Mouse (Mus musculus) hindbrain, embryonic 15.5 days (tissue): ENCODE measurements at regions not wholly inside any gene's neighbourhood (a gene's known extent, or its start where the extent isn't known, plus 50 kb on each side); places are given as distances from the start of the nearest gene placed in this dataset.
A peak's percentile ranks its signal among the peaks of the same experiment; 100 is the strongest.
"Not testable (repeated sequence)": the region's sequence is repeated elsewhere in the genome, so short reads cannot be mapped to it uniquely, and the experiment has no call there.

Source experiments
- ATAC-seq: fragments of 200-750 bp; cut with Nextera tagmentation; 2 replicates; pipeline ENCODE4 v1.8.0; 2017; ENCODE audit warnings: low read depth, moderate number of reproducible peaks, moderate TSS enrichment; ENCODE audit not compliant: low FRiP score
- H3K27ac ChIP-seq: fragments of 300-500 bp; sonication (generic); replicated peaks from 2 replicates; pipeline ENCODE4 v1.5.1; 2015; ENCODE audit warnings: mild to moderate bottlenecking, inconsistent platforms
- H3K27me3 ChIP-seq: fragments of 300-500 bp; sonication (generic); 2 replicates; pipeline ENCODE4 v1.6.1; 2015; ENCODE audit warnings: control low read depth, inconsistent platforms
- H3K36me3 ChIP-seq: fragments of 300-500 bp; sonication (generic); 2 replicates; pipeline ENCODE4 v1.6.1; 2015; ENCODE audit warnings: control low read depth, inconsistent platforms
- H3K4me1 ChIP-seq: fragments of 300-500 bp; sonication (generic); replicated peaks from 2 replicates; pipeline ENCODE4 v1.6.1; 2015; ENCODE audit warnings: control low read depth, inconsistent platforms
- H3K4me2 ChIP-seq: fragments of 300-500 bp; sonication (generic); 2 replicates; pipeline ENCODE4 v1.6.1; 2015; ENCODE audit warnings: moderate library complexity, mild to moderate bottlenecking, inconsistent platforms
- H3K4me3 ChIP-seq: fragments of 300-500 bp; sonication (generic); 2 replicates; pipeline ENCODE4 v1.5.1; 2015; ENCODE audit warnings: mild to moderate bottlenecking, inconsistent platforms
- H3K9ac ChIP-seq: fragments of 300-500 bp; sonication (generic); 2 replicates; pipeline ENCODE4 v1.6.1; 2015; ENCODE audit warnings: inconsistent platforms
- H3K9me3 ChIP-seq: fragments of 300-500 bp; sonication (generic); 2 replicates; pipeline ENCODE4 v1.6.1; 2016; ENCODE audit warnings: control low read depth, inconsistent platforms
- WGBS: fragments of 180-500 bp; shearing (Covaris S2); methylation state at CpG from one replicate; pipeline ENCODE4 v1.1.7; 2015; 5-methylcytosine and 5-hydroxymethylcytosine counted together

GRCm38 (mm10) chr7:64022711-64023468, 84.2 kb upstream of the Klf13 start:
- Histone ChIP-seq H3K9me3 (no peaks in the 10 kb centered on the region), H3K4me1 (peaks cover 8% of the 10 kb centered on the region), H3K4me3 (no peak overlapping the region), H3K4me2 (no peak overlapping the region), H3K27ac (no peak overlapping the region), H3K36me3 (no peaks in the 10 kb centered on the region), H3K9ac (no peak overlapping the region), H3K27me3 (no peaks in the 10 kb centered on the region)
- 76% methylated on average over 7 of the region's 7 CpGs for WGBS
- ATAC-seq, result no peak

- H3K27ac ChIP-seq, result peak overlapping the region; percentile 53; the same call in 1 of the 2 replicates
- H3K9me3 ChIP-seq, result no peaks in the 10 kb centered on the region
Observed at GRCm38 (mm10) chr7:64021241-64022108, 82.8 kb upstream of the Klf13 start.

GRCm38 (mm10) chr7:64018107-64018506, 79.4 kb upstream of the Klf13 start:
- Histone ChIP-seq H3K9ac (no peak overlapping the region), H3K27me3 (no peaks in the 10 kb centered on the region), H3K4me3 (no peak overlapping the region), H3K4me1 (peaks cover 8% of the 10 kb centered on the region), H3K4me2 (no peak overlapping the region), H3K36me3 (no peaks in the 10 kb centered on the region), H3K9me3 (no peaks in the 10 kb centered on the region), H3K27ac (no peak overlapping the region)
- ATAC-seq, result no peak
- WGBS, result 61% methylated on average over 3 of the region's 3 CpGs

More at GRCm38 (mm10) chr7:64021241-64022108, 82.8 kb upstream of the Klf13 start:
- H3K27me3 ChIP-seq, result no peaks in the 10 kb centered on the region
- H3K9ac ChIP-seq, result no peak overlapping the region
- no peak overlapping the region for H3K4me3 ChIP-seq
- H3K4me2 ChIP-seq, result no peak overlapping the region
- H3K36me3 ChIP-seq, result no peaks in the 10 kb centered on the region
- peak; percentile 65; the same call in 1 of the 2 replicates for ATAC-seq
- WGBS, result 60% methylated on average over 9 of the region's 9 CpGs
- H3K4me1 ChIP-seq, result peaks cover 8% of the 10 kb centered on the region

- Histone ChIP-seq H3K9ac (no peak overlapping the region), H3K4me2 (no peak overlapping the region), H3K27ac (no peak overlapping the region), H3K27me3 (no peaks in the 10 kb centered on the region), H3K9me3 (no peaks in the 10 kb centered on the region), H3K4me1 (peaks cover 7% of the 10 kb centered on the region), H3K4me3 (no peak overlapping the region), H3K36me3 (no peaks in the 10 kb centered on the region)
- ATAC-seq, result no peak
- 83% methylated on average over 3 of the region's 3 CpGs for WGBS
Observed at GRCm38 (mm10) chr7:64016874-64017273, 78.2 kb upstream of the Klf13 start.

GRCm38 (mm10) chr7:64015136-64015535, 76.4 kb upstream of the Klf13 start:
- not testable (repeated sequence) for H3K9ac ChIP-seq, H3K4me2 ChIP-seq, H3K9me3 ChIP-seq, H3K27me3 ChIP-seq, H3K4me3 ChIP-seq, ATAC-seq, H3K4me1 ChIP-seq, H3K27ac ChIP-seq, H3K36me3 ChIP-seq
- WGBS, result 93% methylated on average over 2 of the region's 2 CpGs

- Histone ChIP-seq H3K27me3 (no peaks in the 10 kb centered on the region), H3K36me3 (no peaks in the 10 kb centered on the region), H3K4me1 (no peaks in the 10 kb centered on the region), H3K4me2 (no peak overlapping the region), H3K4me3 (no peak overlapping the region), H3K27ac (no peak overlapping the region), H3K9ac (no peak overlapping the region), H3K9me3 (no peaks in the 10 kb centered on the region)
- no peak for ATAC-seq
- 82% methylated on average over 7 of the region's 7 CpGs for WGBS
Observed at GRCm38 (mm10) chr7:64014227-64014626, 75.5 kb upstream of the Klf13 start.

- Histone ChIP-seq H3K4me1 (no peaks in the 10 kb centered on the region), H3K4me2 (no peak overlapping the region), H3K9me3 (no peaks in the 10 kb centered on the region), H3K4me3 (no peak overlapping the region), H3K27me3 (no peaks in the 10 kb centered on the region), H3K27ac (no peak overlapping the region), H3K36me3 (no peaks in the 10 kb centered on the region), H3K9ac (no peak overlapping the region)
- no peak for ATAC-seq
- WGBS, result 88% methylated on average over 5 of the region's 5 CpGs
Observed at GRCm38 (mm10) chr7:64013023-64013547, 74.4 kb upstream of the Klf13 start.

- WGBS, result 86% methylated on average over 8 of the region's 8 CpGs
- Histone ChIP-seq H3K4me1 (no peaks in the 10 kb centered on the region), H3K4me3 (no peak overlapping the region), H3K36me3 (no peaks in the 10 kb centered on the region), H3K27ac (no peak overlapping the region), H3K27me3 (no peaks in the 10 kb centered on the region), H3K4me2 (no peak overlapping the region), H3K9me3 (no peaks in the 10 kb centered on the region), H3K9ac (no peak overlapping the region)
- no peak for ATAC-seq
Observed at GRCm38 (mm10) chr7:64012268-64012601, 73.5 kb upstream of the Klf13 start.

GRCm38 (mm10) chr7:64011563-64012267, 73.0 kb upstream of the Klf13 start:
- H3K4me3 ChIP-seq, result no peak overlapping the region
- H3K27me3 ChIP-seq, result no peaks in the 10 kb centered on the region
- no peak overlapping the region for H3K4me2 ChIP-seq
- no peaks in the 10 kb centered on the region for H3K4me1 ChIP-seq
- ATAC-seq, result no peak
- H3K27ac ChIP-seq, result no peak overlapping the region
- H3K9ac ChIP-seq, result no peak overlapping the region
- H3K9me3 ChIP-seq, result no peaks in the 10 kb centered on the region
- H3K36me3 ChIP-seq, result no peaks in the 10 kb centered on the region
- 81% methylated on average over 13 of the region's 13 CpGs for WGBS

GRCm38 (mm10) chr7:64010640-64011039, 71.9 kb upstream of the Klf13 start:
- Histone ChIP-seq H3K36me3 (no peaks in the 10 kb centered on the region), H3K4me2 (no peak overlapping the region), H3K9ac (no peak overlapping the region), H3K27me3 (no peaks in the 10 kb centered on the region), H3K27ac (no peak overlapping the region), H3K4me1 (no peaks in the 10 kb centered on the region), H3K9me3 (no peaks in the 10 kb centered on the region), H3K4me3 (no peak overlapping the region)
- 87% methylated on average over 3 of the region's 3 CpGs for WGBS
- ATAC-seq, result no peak

- Histone ChIP-seq H3K4me3 (no peak overlapping the region), H3K9ac (no peak overlapping the region), H3K36me3 (no peaks in the 10 kb centered on the region), H3K4me2 (no peak overlapping the region), H3K9me3 (no peaks in the 10 kb centered on the region), H3K27ac (no peak overlapping the region), H3K27me3 (no peaks in the 10 kb centered on the region), H3K4me1 (no peaks in the 10 kb centered on the region)
- ATAC-seq, result no peak
- 84% methylated on average over 3 of the region's 3 CpGs for WGBS
Observed at GRCm38 (mm10) chr7:64007766-64008165, 69.1 kb upstream of the Klf13 start.

- Histone ChIP-seq H3K9me3 (no peaks in the 10 kb centered on the region), H3K9ac (no peak overlapping the region), H3K4me1 (no peaks in the 10 kb centered on the region), H3K4me2 (no peak overlapping the region), H3K36me3 (no peaks in the 10 kb centered on the region), H3K4me3 (no peak overlapping the region), H3K27me3 (no peaks in the 10 kb centered on the region), H3K27ac (no peak overlapping the region)
- no peak for ATAC-seq
- 91% methylated on average over 4 of the region's 4 CpGs for WGBS
Observed at GRCm38 (mm10) chr7:64006935-64007334, 68.2 kb upstream of the Klf13 start.
